Mouse (Mus musculus): Measurements from ENCODE around the gene Mmaa. TPM values are rescaled to one million over a fixed set of nuclear protein-coding genes. Genes with fewer than 3 reads are reported as not detected.

Mmaa gene
- polyA plus RNA-seq, 1 experiment = 4.1 TPM

- no peak for TF ChIP-seq MAX (IDR thresholded peaks at IDR 0.05)
- TF ChIP-seq CEBPB (IDR thresholded peaks at IDR 0.05; ENCODE audit: low read depth) = no peak
- Histone ChIP-seq H3K36me3 (ENCODE audit: control insufficient read depth, insufficient read depth) (no peaks in the 10 kb centered on the region), H3K4me3 (ENCODE audit: insufficient read depth, poor library complexity, severe bottlenecking) (no peak overlapping the region), H3K27me3 (ENCODE audit: control insufficient read depth, insufficient read depth, insufficient read length) (no peaks in the 10 kb centered on the region), H3K79me3 (ENCODE audit: low read depth) (no peaks in the 10 kb centered on the region), H3ac (ENCODE audit: control insufficient read depth, insufficient read length, low read depth) (no peak overlapping the region), H3K79me2 (ENCODE audit: control insufficient read depth, insufficient read depth) (no peaks in the 10 kb centered on the region)
Measured at GRCm38 (mm10) chr8:79288681-79289080, 6.1 kb downstream of the Mmaa start.

- no peaks in the 10 kb centered on the region for H3K79me3 ChIP-seq (ENCODE audit: low read depth)
- H3K79me2 ChIP-seq (ENCODE audit: control insufficient read depth, insufficient read depth) = no peaks in the 10 kb centered on the region
- H3ac ChIP-seq (ENCODE audit: control insufficient read depth, insufficient read length, low read depth) = no peak overlapping the region
- no peaks in the 10 kb centered on the region for H3K36me3 ChIP-seq (ENCODE audit: control insufficient read depth, insufficient read depth)
- TF ChIP-seq USF1 (IDR thresholded peaks at IDR 0.05; ENCODE audit: low read depth) = no peak
- TF ChIP-seq MYOG (IDR thresholded peaks at IDR 0.05; ENCODE audit: control insufficient read depth, extremely low read depth, insufficient read length) = no peak
- TF ChIP-seq FOSL1 (IDR thresholded peaks at IDR 0.05; ENCODE audit: insufficient read depth, low read length, poor library complexity, severe bottlenecking) = no peak
- TF ChIP-seq MYOD1 (IDR thresholded peaks at IDR 0.05; ENCODE audit: control insufficient read depth, insufficient read length, low read depth) = no peak
- no peak for TF ChIP-seq MAX (IDR thresholded peaks at IDR 0.05)
- TF ChIP-seq CEBPB (IDR thresholded peaks at IDR 0.05; ENCODE audit: low read depth) = no peak
- TF ChIP-seq CTCF (IDR thresholded peaks at IDR 0.05; ENCODE audit: control insufficient read depth, insufficient read depth, insufficient read length) = no peak
- H3K4me3 ChIP-seq (ENCODE audit: insufficient read depth, poor library complexity, severe bottlenecking) = no peak overlapping the region
- H3K27me3 ChIP-seq (ENCODE audit: control insufficient read depth, insufficient read depth, insufficient read length) = no peaks in the 10 kb centered on the region
Measured at GRCm38 (mm10) chr8:79288250-79288649, 6.5 kb downstream of the Mmaa start.

GRCm38 (mm10) chr8:79286424-79286823 lies 8.3 kb downstream of the Mmaa start:
- Histone ChIP-seq H3ac (ENCODE audit: control insufficient read depth, insufficient read length, low read depth) (no peak overlapping the region), H3K27me3 (ENCODE audit: control insufficient read depth, insufficient read depth, insufficient read length) (no peaks in the 10 kb centered on the region), H3K79me3 (ENCODE audit: low read depth) (no peaks in the 10 kb centered on the region), H3K36me3 (ENCODE audit: control insufficient read depth, insufficient read depth) (no peaks in the 10 kb centered on the region), H3K4me3 (ENCODE audit: insufficient read depth, poor library complexity, severe bottlenecking) (no peak overlapping the region), H3K79me2 (ENCODE audit: control insufficient read depth, insufficient read depth) (no peaks in the 10 kb centered on the region)
- no peak for TF ChIP-seq MAX (IDR thresholded peaks at IDR 0.05)

- Histone ChIP-seq H3K36me3 (ENCODE audit: control insufficient read depth, insufficient read depth) (no peaks in the 10 kb centered on the region), H3ac (ENCODE audit: control insufficient read depth, insufficient read length, low read depth) (no peak overlapping the region), H3K79me2 (ENCODE audit: control insufficient read depth, insufficient read depth) (no peaks in the 10 kb centered on the region), H3K79me3 (ENCODE audit: low read depth) (no peaks in the 10 kb centered on the region), H3K27me3 (ENCODE audit: control insufficient read depth, insufficient read depth, insufficient read length) (no peaks in the 10 kb centered on the region), H3K4me3 (ENCODE audit: insufficient read depth, poor library complexity, severe bottlenecking) (no peak overlapping the region)
- no peak for TF ChIP-seq MAX (IDR thresholded peaks at IDR 0.05)
- no peak for TF ChIP-seq USF1 (IDR thresholded peaks at IDR 0.05; ENCODE audit: low read depth)
- no peak for TF ChIP-seq MYOG (IDR thresholded peaks at IDR 0.05; ENCODE audit: control insufficient read depth, extremely low read depth, insufficient read length)
- TF ChIP-seq CEBPB (IDR thresholded peaks at IDR 0.05; ENCODE audit: low read depth) = no peak
- no peak for TF ChIP-seq MYOD1 (IDR thresholded peaks at IDR 0.05; ENCODE audit: control insufficient read depth, insufficient read length, low read depth)
- no peak for TF ChIP-seq CTCF (IDR thresholded peaks at IDR 0.05; ENCODE audit: control insufficient read depth, insufficient read depth, insufficient read length)
- TF ChIP-seq FOSL1 (IDR thresholded peaks at IDR 0.05; ENCODE audit: insufficient read depth, low read length, poor library complexity, severe bottlenecking) = no peak
Measured at GRCm38 (mm10) chr8:79284626-79285025, 10.1 kb downstream of the Mmaa start.

GRCm38 (mm10) chr8:79281376-79281890 lies 13.3 kb downstream of the Mmaa start:
- Histone ChIP-seq H3K79me2 (ENCODE audit: control insufficient read depth, insufficient read depth) (no peaks in the 10 kb centered on the region), H3ac (ENCODE audit: control insufficient read depth, insufficient read length, low read depth) (no peak overlapping the region), H3K4me3 (ENCODE audit: insufficient read depth, poor library complexity, severe bottlenecking) (no peak overlapping the region), H3K27me3 (ENCODE audit: control insufficient read depth, insufficient read depth, insufficient read length) (no peaks in the 10 kb centered on the region), H3K79me3 (ENCODE audit: low read depth) (no peaks in the 10 kb centered on the region), H3K36me3 (ENCODE audit: control insufficient read depth, insufficient read depth) (peaks cover 5% of the 10 kb centered on the region)
- TF ChIP-seq CTCF (IDR thresholded peaks at IDR 0.05; ENCODE audit: control insufficient read depth, insufficient read depth, insufficient read length) = no peak
- TF ChIP-seq MAX (IDR thresholded peaks at IDR 0.05) = no peak
- no peak for TF ChIP-seq MYOG (IDR thresholded peaks at IDR 0.05; ENCODE audit: control insufficient read depth, extremely low read depth, insufficient read length)
- no peak for TF ChIP-seq CEBPB (IDR thresholded peaks at IDR 0.05; ENCODE audit: low read depth)
- TF ChIP-seq FOSL1 (IDR thresholded peaks at IDR 0.05; ENCODE audit: insufficient read depth, low read length, poor library complexity, severe bottlenecking) = no peak
- TF ChIP-seq USF1 (IDR thresholded peaks at IDR 0.05; ENCODE audit: low read depth) = no peak
- no peak for TF ChIP-seq MYOD1 (IDR thresholded peaks at IDR 0.05; ENCODE audit: control insufficient read depth, insufficient read length, low read depth)

- H3K79me3 ChIP-seq (ENCODE audit: low read depth) = no peaks in the 10 kb centered on the region
Measured at GRCm38 (mm10) chr8:79277264-79277870, 17.4 kb downstream of the Mmaa start.

More at GRCm38 (mm10) chr8:79277264-79277870, 17.4 kb downstream of the Mmaa start:
- Histone ChIP-seq H3ac (ENCODE audit: control insufficient read depth, insufficient read length, low read depth) (no peak overlapping the region), H3K27me3 (ENCODE audit: control insufficient read depth, insufficient read depth, insufficient read length) (no peaks in the 10 kb centered on the region), H3K4me3 (ENCODE audit: insufficient read depth, poor library complexity, severe bottlenecking) (no peak overlapping the region), H3K36me3 (ENCODE audit: control insufficient read depth, insufficient read depth) (peaks cover 28% of the 10 kb centered on the region), H3K79me2 (ENCODE audit: control insufficient read depth, insufficient read depth) (no peaks in the 10 kb centered on the region)
- TF ChIP-seq MYOG (IDR thresholded peaks at IDR 0.05; ENCODE audit: control insufficient read depth, extremely low read depth, insufficient read length) (no peak), USF1 (IDR thresholded peaks at IDR 0.05; ENCODE audit: low read depth) (no peak), MYOD1 (IDR thresholded peaks at IDR 0.05; ENCODE audit: control insufficient read depth, insufficient read length, low read depth) (no peak), CEBPB (IDR thresholded peaks at IDR 0.05; ENCODE audit: low read depth) (no peak), FOSL1 (IDR thresholded peaks at IDR 0.05; ENCODE audit: insufficient read depth, low read length, poor library complexity, severe bottlenecking) (no peak), MAX (IDR thresholded peaks at IDR 0.05) (no peak), CTCF (IDR thresholded peaks at IDR 0.05; ENCODE audit: control insufficient read depth, insufficient read depth, insufficient read length) (no peak)
